Mouse (Mus musculus) neural tube, embryonic 11.5 days (tissue): ENCODE results near the gene Olfr76. TPM values are rescaled to one million over a fixed set of nuclear protein-coding genes. Genes with fewer than 3 reads are reported as not detected.
"Not testable (repeated sequence)": the region's sequence is repeated elsewhere in the genome, so short reads cannot be mapped to it uniquely, and the experiment has no call there.

ENCODE experiments used
- ATAC-seq: fragments of 200-750 bp; cut with Nextera tagmentation; 2 replicates; pipeline ENCODE4 v1.8.0; 2017; ENCODE audit warnings: moderate number of reproducible peaks, mild to moderate bottlenecking, moderate TSS enrichment, moderate library complexity; ENCODE audit not compliant: insufficient read depth, low FRiP score, low TSS enrichment
- DNase-seq: peaks from one replicate; pipeline ENCODE4 v3.0.0-alpha.2; 2015; ENCODE audit warnings: low spot score
- H3K27ac ChIP-seq: fragments of 300-500 bp; sonication (generic); 2 replicates; pipeline ENCODE4 v1.5.1; 2014; ENCODE audit warnings: low read depth, mild to moderate bottlenecking, low read length
- H3K27me3 ChIP-seq: fragments of 300-500 bp; sonication (generic); 2 replicates; pipeline ENCODE4 v1.6.1; 2014; ENCODE audit warnings: mild to moderate bottlenecking, low read length, mixed read lengths; ENCODE audit not compliant: control insufficient read depth, insufficient read depth
- H3K36me3 ChIP-seq: fragments of 300-500 bp; sonication (generic); 2 replicates; pipeline ENCODE4 v1.6.1; 2014; ENCODE audit warnings: mild to moderate bottlenecking, low read length, moderate library complexity, mixed read lengths; ENCODE audit not compliant: control insufficient read depth, insufficient read depth
- H3K4me1 ChIP-seq: fragments of 300-500 bp; sonication (generic); 2 replicates; pipeline ENCODE4 v1.6.1; 2014; ENCODE audit warnings: low read length, mixed read lengths; ENCODE audit not compliant: control insufficient read depth, insufficient read depth
- H3K4me2 ChIP-seq: fragments of 300-500 bp; sonication (generic); 2 replicates; pipeline ENCODE4 v1.6.1; 2014; ENCODE audit warnings: low read depth, mild to moderate bottlenecking, moderate library complexity
- H3K4me3 ChIP-seq: fragments of 300-500 bp; sonication (generic); 2 replicates; pipeline ENCODE4 v1.5.1; 2014; ENCODE audit warnings: low read depth, low read length
- H3K9ac ChIP-seq: fragments of 300-500 bp; sonication (generic); 2 replicates; pipeline ENCODE4 v1.6.1; 2014; ENCODE audit warnings: mild to moderate bottlenecking, low read length
- H3K9me3 ChIP-seq: fragments of 300-500 bp; sonication (generic); 2 replicates; pipeline ENCODE4 v1.6.1; 2016; ENCODE audit warnings: low read length; ENCODE audit not compliant: control insufficient read depth
- whole genome bisulfite sequencing: fragments of 180-500 bp; shearing (Covaris S2); extraction: QIAGEN DNeasy Blood & Tissue Kit; methylation state at CpG from one replicate; pipeline ENCODE4 v1.1.7; 2014; 5-methylcytosine and 5-hydroxymethylcytosine counted together
- polyA plus RNA-seq: library from polyadenylated mRNA; unstranded; fragments of >200 nt; fragmentation: Nextera tagmentation; extraction: Ambion mirVana; gene quantifications from 2 replicates; pipeline ENCODE4 v1.2.1, GENCODE M21; 2014

Olfr76 gene
- not detected in 2 replicates for polyA plus RNA-seq

GRCm38 (mm10) chr19:12123103-12123502, at the start of gene Olfr76:
TSS of gene Olfr76 (minus strand) at chr19:12123203.
- Histone ChIP-seq H3K27ac (no peak within 1 kb of the TSS), H3K36me3 (no peaks in the 10 kb centered on the region)
- WGBS, result 70% methylated on average over 3 of the region's 3 CpGs

DNA sequence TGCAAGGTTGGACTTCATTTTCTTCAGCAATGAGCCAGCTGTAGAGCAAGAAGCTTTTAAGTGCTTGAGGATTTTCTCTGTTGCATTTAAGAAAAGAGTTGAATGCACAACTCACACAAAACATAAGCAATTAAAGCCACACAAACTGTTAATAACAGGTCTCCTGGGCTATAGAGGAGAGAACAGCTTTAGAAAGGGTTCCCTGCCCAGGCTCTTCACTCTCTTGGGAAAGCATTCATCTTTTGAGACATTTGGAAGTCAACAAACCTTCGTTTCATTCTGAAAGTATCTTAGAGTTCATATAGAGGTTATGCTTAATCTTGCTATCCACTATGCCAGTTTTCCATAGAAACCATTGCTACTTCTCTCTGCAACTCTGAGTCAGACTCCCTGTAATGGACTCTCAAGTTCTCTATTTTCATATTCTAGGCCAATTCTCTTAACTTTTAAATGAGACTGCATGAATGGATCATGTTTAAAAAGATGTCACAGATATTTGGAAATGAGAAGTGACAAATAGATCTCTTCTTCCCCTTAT, 47.1 kb upstream of the Olfr76 start, which contains the start of gene Olfr1555-ps1:
TSS of gene Olfr1555-ps1 (minus strand) at position 51 of the 538 bp plus-strand sequence.
- H3K9me3 ChIP-seq, H3K4me3 ChIP-seq, H3K36me3 ChIP-seq, DNase-seq, ATAC-seq, H3K9ac ChIP-seq, H3K4me2 ChIP-seq, H3K27ac ChIP-seq, H3K27me3 ChIP-seq, H3K4me1 ChIP-seq: not testable (repeated sequence)
- 45% methylated on average over 1 of the region's 1 CpGs for WGBS

More at GRCm38 (mm10) chr19:12123103-12123502, at the start of gene Olfr76:
- no peak within 1 kb of the TSS for H3K4me3 ChIP-seq
- H3K9me3 ChIP-seq, result no peaks in the 10 kb centered on the region
- no peak within 1 kb of the TSS for H3K9ac ChIP-seq
- H3K4me1 ChIP-seq, result no peaks in the 10 kb centered on the region
- H3K27me3 ChIP-seq, result no peaks in the 10 kb centered on the region
- ATAC-seq, result no peak
- no peak within 1 kb of the TSS for H3K4me2 ChIP-seq
- DNase-seq, result no peak

- ATAC-seq (no peak), DNase-seq (no peak)
- Histone ChIP-seq H3K27me3 (no peaks in the 10 kb centered on the region), H3K36me3 (no peaks in the 10 kb centered on the region), H3K9ac (no peak overlapping the region), H3K4me2 (no peak overlapping the region), H3K4me3 (no peak overlapping the region), H3K27ac (no peak overlapping the region), H3K9me3 (no peaks in the 10 kb centered on the region), H3K4me1 (no peaks in the 10 kb centered on the region)
- 91% methylated on average over 3 of the region's 3 CpGs for WGBS
Measured at GRCm38 (mm10) chr19:12145452-12145851, 22.4 kb upstream of the Olfr76 start.

GRCm38 (mm10) chr19:12143356-12143755, 20.4 kb upstream of the Olfr76 start:
- no peak for DNase-seq
- 44% methylated on average over 1 of the region's 1 CpGs for WGBS

GRCm38 (mm10) chr19:12134289-12134688, 11.3 kb upstream of the Olfr76 start:
- no peak overlapping the region for H3K9ac ChIP-seq
- H3K4me1 ChIP-seq, result no peaks in the 10 kb centered on the region
- WGBS, result 40% methylated on average over 2 of the region's 2 CpGs
- DNase-seq, result peak; percentile 19
- H3K4me3 ChIP-seq, result no peak overlapping the region
- no peak overlapping the region for H3K27ac ChIP-seq
- no peak; the same call in 1 of the 2 replicates for ATAC-seq
- H3K9me3 ChIP-seq, result no peaks in the 10 kb centered on the region
- H3K36me3 ChIP-seq, result no peaks in the 10 kb centered on the region
- no peak overlapping the region for H3K4me2 ChIP-seq
- H3K27me3 ChIP-seq, result no peaks in the 10 kb centered on the region

More at GRCm38 (mm10) chr19:12143356-12143755, 20.4 kb upstream of the Olfr76 start:
- Histone ChIP-seq H3K4me3 (no peak overlapping the region), H3K36me3 (no peaks in the 10 kb centered on the region), H3K9me3 (no peaks in the 10 kb centered on the region), H3K27me3 (no peaks in the 10 kb centered on the region), H3K9ac (no peak overlapping the region), H3K27ac (no peak overlapping the region), H3K4me2 (no peak overlapping the region), H3K4me1 (no peaks in the 10 kb centered on the region)
- no peak for ATAC-seq

DNA sequence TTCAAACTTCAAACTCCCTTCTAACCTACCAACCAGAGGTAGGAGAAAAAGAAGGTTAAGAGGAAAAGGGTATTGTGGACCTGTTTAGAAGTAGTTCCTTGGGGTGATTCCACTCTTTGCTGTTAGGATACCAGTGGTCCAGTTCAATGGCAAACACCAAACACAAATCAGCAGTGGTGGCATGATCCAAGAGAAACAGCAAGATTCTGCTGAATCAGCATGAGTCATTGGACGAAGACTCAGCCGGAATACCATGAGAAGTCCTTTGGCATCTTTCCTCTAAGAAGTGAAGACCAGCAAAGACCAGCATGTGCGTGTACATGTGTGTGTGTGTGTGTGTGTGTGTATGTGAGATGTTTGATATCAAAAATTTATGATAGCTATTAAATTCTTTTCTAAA, 6.5 kb downstream of the Olfr76 start:
- H3K36me3 ChIP-seq, result no peaks in the 10 kb centered on the region
- no peak overlapping the region for H3K9ac ChIP-seq
- DNase-seq (no peak), ATAC-seq (no peak)
- no peaks in the 10 kb centered on the region for H3K9me3 ChIP-seq
- no peaks in the 10 kb centered on the region for H3K4me1 ChIP-seq
- H3K4me3 ChIP-seq, result no peak overlapping the region
- no peak overlapping the region for H3K27ac ChIP-seq
- H3K27me3 ChIP-seq, result no peaks in the 10 kb centered on the region
- H3K4me2 ChIP-seq, result no peak overlapping the region
- WGBS, result 91% methylated on average over 3 of the region's 3 CpGs

- Histone ChIP-seq H3K4me1 (no peaks in the 10 kb centered on the region), H3K9ac (no peak within 1 kb of the TSS), H3K4me3 (no peak within 1 kb of the TSS), H3K36me3 (no peaks in the 10 kb centered on the region), H3K27ac (no peak within 1 kb of the TSS), H3K27me3 (no peaks in the 10 kb centered on the region), H3K4me2 (no peak within 1 kb of the TSS), H3K9me3 (no peaks in the 10 kb centered on the region)
- DNase-seq (no peak), ATAC-seq (no peak)
- WGBS, result 69% methylated on average over 1 of the region's 1 CpGs
Measured at GRCm38 (mm10) chr19:12115797-12116196, 7.2 kb downstream of the Olfr76 start, which contains the start of gene Olfr1428. TSS of gene Olfr1428 (minus strand) at chr19:12115897.

GRCm38 (mm10) chr19:12113807-12114206, 9.2 kb downstream of the Olfr76 start:
- Histone ChIP-seq H3K9me3 (no peaks in the 10 kb centered on the region), H3K4me1 (no peaks in the 10 kb centered on the region), H3K4me2 (no peak overlapping the region), H3K27me3 (no peaks in the 10 kb centered on the region), H3K36me3 (no peaks in the 10 kb centered on the region), H3K4me3 (no peak overlapping the region), H3K27ac (no peak overlapping the region), H3K9ac (no peak overlapping the region)
- DNase-seq (no peak), ATAC-seq (no peak)
- WGBS, result 78% methylated on average over 1 of the region's 1 CpGs

GRCm38 (mm10) chr19:12104541-12104940, 18.5 kb downstream of the Olfr76 start:
- no peak overlapping the region for H3K9ac ChIP-seq
- H3K27me3 ChIP-seq, result no peaks in the 10 kb centered on the region
- H3K4me1 ChIP-seq, result no peaks in the 10 kb centered on the region
- no peak overlapping the region for H3K4me2 ChIP-seq
- no peaks in the 10 kb centered on the region for H3K9me3 ChIP-seq
- WGBS, result 62% methylated on average over 1 of the region's 1 CpGs
- no peaks in the 10 kb centered on the region for H3K36me3 ChIP-seq
- no peak for DNase-seq
- no peak overlapping the region for H3K4me3 ChIP-seq
- ATAC-seq, result no peak
- H3K27ac ChIP-seq, result no peak overlapping the region
